8 mouse cellular contexts compared by ENCODE assay signal in genomic region chr2:34800371-34800770, GRCm38 (mm10). TPM values are rescaled to one million over a fixed set of nuclear protein-coding genes. Genes with fewer than 3 reads are reported as not detected.
DNase-seq lines count a peak whose midpoint lies in the region; ATAC-seq and TF ChIP-seq lines count a peak whose summit lies in the region.

No protein-coding gene starts in this region.

- TF ChIP-seq CTCF in C2C12 (IDR thresholded peaks at IDR 0.05; ENCODE audit: control insufficient read depth, insufficient read depth, insufficient read length), result no peak
- no peak for TF ChIP-seq CTCF in cortical plate, adult 2 months (IDR thresholded peaks at IDR 0.05; ENCODE audit: extremely low read depth, insufficient read depth, low read length)

- no peak for DNase-seq in hindbrain, embryonic 11.5 days (ENCODE audit: low spot score)
- DNase-seq in liver, embryonic 13.5 days, result no peak
- no peak for DNase-seq in urinary bladder, adult 2 months (ENCODE audit: low spot score)
- DNase-seq in layer of hippocampus, adult 9-10 months (ENCODE audit: low spot score), result no peak

- no peak overlapping the region for H3K9ac ChIP-seq in hindbrain, embryonic 13.5 days
- H3K9ac ChIP-seq in hindbrain, embryonic 11.5 days (ENCODE audit: low read depth, low read length), result no peak overlapping the region
- H3K9ac ChIP-seq in liver, embryonic 13.5 days, result peak overlapping the region; percentile 88

- WGBS in hindbrain, embryonic 13.5 days, result 84% methylated on average over 7 of the region's 7 CpGs
- 82% methylated on average over 7 of the region's 7 CpGs for whole genome bisulfite sequencing in hindbrain, embryonic 11.5 days
- WGBS in liver, embryonic 13.5 days (ENCODE audit: insufficient replicate concordance), result 29% methylated on average over 7 of the region's 7 CpGs

- no peak for TF ChIP-seq POLR2A in cortical plate, adult 2 months (IDR thresholded peaks at IDR 0.05; ENCODE audit: extremely low read depth, insufficient read depth, low read length)

- no peaks in the 10 kb centered on the region for H3K27me3 ChIP-seq in hindbrain, embryonic 13.5 days
- no peaks in the 10 kb centered on the region for H3K27me3 ChIP-seq in hindbrain, embryonic 11.5 days (ENCODE audit: control insufficient read depth, insufficient read depth, low read length)
- no peaks in the 10 kb centered on the region for H3K27me3 ChIP-seq in C2C12 (ENCODE audit: control insufficient read depth, insufficient read depth, insufficient read length)
- no peaks in the 10 kb centered on the region for H3K27me3 ChIP-seq in liver, embryonic 13.5 days

- H3K36me3 ChIP-seq in hindbrain, embryonic 13.5 days, result peaks cover under 1% of the 10 kb centered on the region
- no peaks in the 10 kb centered on the region for H3K36me3 ChIP-seq in hindbrain, embryonic 11.5 days (ENCODE audit: control insufficient read depth, insufficient read depth, low read length)
- peaks cover 12% of the 10 kb centered on the region for H3K36me3 ChIP-seq in C2C12 (ENCODE audit: control insufficient read depth, insufficient read depth)
- peaks cover 22% of the 10 kb centered on the region for H3K36me3 ChIP-seq in liver, embryonic 13.5 days

- H3K9me3 ChIP-seq in hindbrain, embryonic 13.5 days, result no peaks in the 10 kb centered on the region
- H3K9me3 ChIP-seq in hindbrain, embryonic 11.5 days (ENCODE audit: control insufficient read depth, low read length), result no peaks in the 10 kb centered on the region
- no peaks in the 10 kb centered on the region for H3K9me3 ChIP-seq in liver, embryonic 13.5 days (replicated peaks)

- H3K4me1 ChIP-seq in hindbrain, embryonic 13.5 days (replicated peaks), result peaks cover 32% of the 10 kb centered on the region
- H3K4me1 ChIP-seq in hindbrain, embryonic 11.5 days (replicated peaks; ENCODE audit: control insufficient read depth, insufficient read depth, low read length), result no peaks in the 10 kb centered on the region
- H3K4me1 ChIP-seq in cortical plate, adult 2 months (ENCODE audit: control insufficient read depth, insufficient read depth, low read length), result peaks cover 7% of the 10 kb centered on the region; the same call in 1 of the 2 replicates
- peaks cover 53% of the 10 kb centered on the region for H3K4me1 ChIP-seq in liver, embryonic 13.5 days (replicated peaks)

- peak overlapping the region; percentile 86 for H3K4me2 ChIP-seq in hindbrain, embryonic 13.5 days
- no peak overlapping the region for H3K4me2 ChIP-seq in hindbrain, embryonic 11.5 days (replicated peaks; ENCODE audit: low read depth, low read length)
- H3K4me2 ChIP-seq in liver, embryonic 13.5 days, result peak overlapping the region; percentile 84

- no peak overlapping the region for H3K27ac ChIP-seq in hindbrain, embryonic 13.5 days
- no peak overlapping the region for H3K27ac ChIP-seq in hindbrain, embryonic 11.5 days (ENCODE audit: low read depth, low read length)
- no peak overlapping the region for H3K27ac ChIP-seq in cortical plate, adult 2 months (ENCODE audit: insufficient read depth, low read length)
- peak overlapping the region; percentile 87 for H3K27ac ChIP-seq in liver, embryonic 13.5 days

- no peak for ATAC-seq in hindbrain, embryonic 13.5 days (ENCODE audit: low FRiP score)
- no peak for ATAC-seq in hindbrain, embryonic 11.5 days (ENCODE audit: low FRiP score)
- no peak for ATAC-seq in liver, embryonic 13.5 days (ENCODE audit: low read depth)
- ATAC-seq in frontal cortex, adult (ENCODE audit: low TSS enrichment), result no peak

- peak overlapping the region; percentile 18 for H3ac ChIP-seq in C2C12 (ENCODE audit: control insufficient read depth, insufficient read length, low read depth)

- H3K79me3 ChIP-seq in C2C12 (ENCODE audit: low read depth), result peaks cover 27% of the 10 kb centered on the region

- H3K79me2 ChIP-seq in C2C12 (ENCODE audit: control insufficient read depth, insufficient read depth), result peaks cover 45% of the 10 kb centered on the region

- H3K4me3 ChIP-seq in hindbrain, embryonic 13.5 days, result peak overlapping the region; percentile 67; the same call in 1 of the 2 replicates
- H3K4me3 ChIP-seq in hindbrain, embryonic 11.5 days (ENCODE audit: low read depth, low read length), result no peak overlapping the region; the same call in 1 of the 2 replicates
- no peak overlapping the region for H3K4me3 ChIP-seq in C2C12 (ENCODE audit: insufficient read depth, poor library complexity, severe bottlenecking)
- peak overlapping the region; percentile 48; the same call in 1 of the 2 replicates for H3K4me3 ChIP-seq in cortical plate, adult 2 months (ENCODE audit: insufficient read depth, low read length)
- peak overlapping the region; percentile 74 for H3K4me3 ChIP-seq in liver, embryonic 13.5 days (replicated peaks)

TF ChIP-seq in C2C12, 6 proteins besides CTCF, POLR2A, EP300 and RAD21:
- TF ChIP-seq MAX (IDR thresholded peaks at IDR 0.05) (no peak), FOSL1 (IDR thresholded peaks at IDR 0.05; ENCODE audit: insufficient read depth, low read length, poor library complexity, severe bottlenecking) (no peak), CEBPB (IDR thresholded peaks at IDR 0.05; ENCODE audit: low read depth) (no peak)

RNA-seq across cellular contexts. Expression of gene Rabepk, which starts 0.7 kb away (rescaled TPM):
- 28.2 TPM in 2 replicates for polyA plus RNA-seq in hindbrain, embryonic 13.5 days (2015; fragmentation: Nextera tagmentation; extraction: Ambion mirVana)
- polyA plus RNA-seq in hindbrain, embryonic 11.5 days (2014; fragmentation: Nextera tagmentation; extraction: Ambion mirVana), result 33.2 and 36.0 TPM in 2 replicates
- polyA plus RNA-seq in C2C12 (2012; fragmentation: generic; extraction: Trizol), result 59.9 TPM
- 37.1 and 38.2 TPM in 2 replicates for polyA plus RNA-seq in cortical plate, adult 2 months (2012; rRNA removed)
- 30.6 and 31.1 TPM in 2 replicates for polyA plus RNA-seq in liver, embryonic 13.5 days (2015; fragmentation: Nextera tagmentation; extraction: Ambion mirVana)
- 15.4 and 17.0 TPM in 2 replicates for polyA plus RNA-seq in urinary bladder, adult 2 months (2012; rRNA removed)

RNA-seq across cellular contexts. Expression of gene Fbxw2, which starts 25.7 kb away (rescaled TPM):
- 83.1 and 83.8 TPM in 2 replicates for polyA plus RNA-seq in hindbrain, embryonic 13.5 days (2015; fragmentation: Nextera tagmentation; extraction: Ambion mirVana)
- 63.5 and 65.6 TPM in 2 replicates for polyA plus RNA-seq in hindbrain, embryonic 11.5 days (2014; fragmentation: Nextera tagmentation; extraction: Ambion mirVana)
- polyA plus RNA-seq in C2C12 (2012; fragmentation: generic; extraction: Trizol), result 43.7 TPM
- polyA plus RNA-seq in cortical plate, adult 2 months (2012; rRNA removed), result 83.2 and 83.8 TPM in 2 replicates
- polyA plus RNA-seq in liver, embryonic 13.5 days (2015; fragmentation: Nextera tagmentation; extraction: Ambion mirVana), result 57.7 and 61.5 TPM in 2 replicates
- 70.3 and 71.0 TPM in 2 replicates for polyA plus RNA-seq in urinary bladder, adult 2 months (2012; rRNA removed)

RNA-seq across cellular contexts. Expression of gene Hspa5, which starts 28.6 kb away (rescaled TPM):
- 438 and 458 TPM in 2 replicates for polyA plus RNA-seq in hindbrain, embryonic 13.5 days (2015; fragmentation: Nextera tagmentation; extraction: Ambion mirVana)
- 838 and 881 TPM in 2 replicates for polyA plus RNA-seq in hindbrain, embryonic 11.5 days (2014; fragmentation: Nextera tagmentation; extraction: Ambion mirVana)
- polyA plus RNA-seq in C2C12 (2012; fragmentation: generic; extraction: Trizol), result 520 TPM
- polyA plus RNA-seq in cortical plate, adult 2 months (2012; rRNA removed), result 184 and 215 TPM in 2 replicates
- polyA plus RNA-seq in liver, embryonic 13.5 days (2015; fragmentation: Nextera tagmentation; extraction: Ambion mirVana), result 533 and 680 TPM in 2 replicates
- polyA plus RNA-seq in urinary bladder, adult 2 months (2012; rRNA removed), result 272 and 309 TPM in 2 replicates

RNA-seq across cellular contexts. Expression of gene Gm34653, which starts 32.4 kb away (rescaled TPM):
- not detected in 2 replicates for polyA plus RNA-seq in hindbrain, embryonic 13.5 days (2015; fragmentation: Nextera tagmentation; extraction: Ambion mirVana)
- 0.11 TPM in 1 of 2 replicates, not detected in the other for polyA plus RNA-seq in hindbrain, embryonic 11.5 days (2014; fragmentation: Nextera tagmentation; extraction: Ambion mirVana)
- polyA plus RNA-seq in C2C12 (2012; fragmentation: generic; extraction: Trizol), result 0.04 TPM
- polyA plus RNA-seq in cortical plate, adult 2 months (2012; rRNA removed), result not detected in 2 replicates
- polyA plus RNA-seq in liver, embryonic 13.5 days (2015; fragmentation: Nextera tagmentation; extraction: Ambion mirVana), result 0.08 TPM in 1 of 2 replicates, not detected in the other
- 0.04 and 0.08 TPM in 2 replicates for polyA plus RNA-seq in urinary bladder, adult 2 months (2012; rRNA removed)

RNA-seq across cellular contexts. Expression of gene Gapvd1, which starts 45.3 kb away (rescaled TPM):
- polyA plus RNA-seq in hindbrain, embryonic 13.5 days (2015; fragmentation: Nextera tagmentation; extraction: Ambion mirVana), result 122 and 129 TPM in 2 replicates
- polyA plus RNA-seq in hindbrain, embryonic 11.5 days (2014; fragmentation: Nextera tagmentation; extraction: Ambion mirVana), result 94.0 and 108 TPM in 2 replicates
- polyA plus RNA-seq in C2C12 (2012; fragmentation: generic; extraction: Trizol), result 23.6 TPM
- 42.0 and 43.2 TPM in 2 replicates for polyA plus RNA-seq in cortical plate, adult 2 months (2012; rRNA removed)
- polyA plus RNA-seq in liver, embryonic 13.5 days (2015; fragmentation: Nextera tagmentation; extraction: Ambion mirVana), result 75.0 and 86.9 TPM in 2 replicates
- polyA plus RNA-seq in urinary bladder, adult 2 months (2012; rRNA removed), result 26.6 and 32.5 TPM in 2 replicates

Comparison
In these comparisons a context has a peak if more than half of its experiments do, and no peak if none do; other contexts are left out.
1. H3K4me3 ChIP-seq: peak in hindbrain, embryonic 13.5 days (single experiment), cortical plate, adult 2 months (single experiment) and liver, embryonic 13.5 days (single experiment); none in hindbrain, embryonic 11.5 days (single experiment) and C2C12 (single experiment).